Mouse (Mus musculus) liver, embryonic 14 days (tissue): ENCODE data around the gene Olfr1090. TPM values are rescaled to one million over a fixed set of nuclear protein-coding genes. Genes with fewer than 3 reads are reported as not detected.

Source experiments
- polyA plus RNA-seq: library from polyadenylated mRNA; depleted of rRNA; stranded (reverse); fragments of >200 nt; gene quantifications from 2 replicates; pipeline ENCODE4 v1.2.3, GENCODE M21; 2012; rRNA removed

Gene Olfr1090
- polyA plus RNA-seq, result not detected in 2 replicates

DNA sequence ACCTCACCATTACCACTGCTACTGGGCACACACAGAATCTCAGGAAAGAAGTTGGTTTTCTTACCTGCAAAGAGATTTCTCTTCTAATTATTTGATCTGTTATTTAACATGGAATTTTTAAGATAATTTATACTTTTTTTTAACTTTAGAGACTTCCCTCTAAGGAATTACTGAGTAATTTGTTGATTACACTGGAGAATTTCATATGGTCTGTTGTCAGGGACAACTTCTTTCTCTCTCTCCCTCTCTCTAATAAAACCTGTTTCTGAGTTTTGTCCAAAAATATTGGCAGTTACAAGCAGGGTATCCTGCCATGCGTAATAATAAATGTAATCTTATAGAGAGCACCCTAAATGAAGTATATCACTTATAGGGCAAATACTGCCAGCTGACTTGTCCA is at the start of gene Olfr1090:
TSS of gene Olfr1090 (minus strand) at position 101 of the 400 bp plus-strand sequence.

DNA sequence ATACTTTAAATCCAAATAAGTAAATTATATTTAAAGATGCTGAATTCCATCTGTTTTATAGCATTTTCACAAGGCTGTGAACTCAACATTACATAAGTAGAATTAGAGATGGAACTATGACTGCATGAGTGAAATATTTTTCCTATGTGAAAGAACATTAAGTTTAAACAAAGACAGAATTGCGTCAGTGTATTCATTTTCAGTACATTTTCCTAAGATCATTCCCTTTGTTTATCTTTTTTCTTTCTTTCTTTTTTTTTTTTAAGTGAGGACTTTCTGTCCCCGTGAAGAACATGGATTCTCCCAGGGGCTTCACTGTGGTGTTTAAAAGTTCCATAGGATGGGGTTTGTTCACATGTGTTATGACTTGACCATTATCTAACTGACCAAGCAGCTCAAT is 23.4 kb upstream of the Olfr1090 start, which contains the start of gene Olfr1093:
TSS of gene Olfr1093 (plus strand) at position 301 of the 400 bp plus-strand sequence.

DNA sequence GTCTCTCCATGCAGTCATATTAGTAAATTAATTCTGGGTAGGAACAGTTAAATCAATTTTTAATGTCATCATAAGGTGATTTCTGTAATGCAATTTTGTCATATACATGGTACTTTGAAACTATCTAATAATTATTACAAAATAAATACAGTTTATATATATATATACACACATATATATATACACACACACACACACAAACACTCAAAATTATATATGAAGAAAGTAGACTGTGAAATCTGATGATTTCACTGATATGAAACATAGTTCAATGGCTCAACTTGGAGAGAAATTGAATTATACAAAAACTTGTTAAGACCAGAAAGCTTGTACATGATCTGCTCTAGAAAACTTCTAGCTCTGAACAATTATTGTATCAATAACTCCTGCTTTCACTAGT is 25.2 kb downstream of the Olfr1090 start, which contains the start of gene Olfr1089:
TSS of gene Olfr1089 (minus strand) at position 101 of the 400 bp plus-strand sequence.

Other genes starting within 250 kb of the Olfr1090 start
- not detected in 2 replicates for gene Olfr1079, start 216.5 kb downstream of the Olfr1090 start, polyA plus RNA-seq
- gene Olfr1080, start 200.8 kb downstream of the Olfr1090 start, polyA plus RNA-seq, result not detected in 2 replicates
- not detected in 2 replicates for gene Olfr1082, start 160.0 kb downstream of the Olfr1090 start, polyA plus RNA-seq
- not detected in 2 replicates for gene Olfr1084, start 119.3 kb downstream of the Olfr1090 start, polyA plus RNA-seq
- not detected in 2 replicates for gene Olfr1085, start 97.0 kb downstream of the Olfr1090 start, polyA plus RNA-seq
- not detected in 2 replicates for gene Olfr1086, start 78.9 kb downstream of the Olfr1090 start, polyA plus RNA-seq
- gene Olfr1087, start 60.6 kb downstream of the Olfr1090 start, polyA plus RNA-seq, result not detected in 2 replicates
- not detected in 2 replicates for gene Olfr1089, start 25.3 kb downstream of the Olfr1090 start, polyA plus RNA-seq
- not detected in 2 replicates for gene Olfr1093, start 23.5 kb upstream of the Olfr1090 start, polyA plus RNA-seq
- not detected in 2 replicates for gene Olfr141, start 51.0 kb upstream of the Olfr1090 start, polyA plus RNA-seq
- not detected in 2 replicates for gene Olfr1094, start 65.7 kb upstream of the Olfr1090 start, polyA plus RNA-seq
- not detected in 2 replicates for gene Olfr1095, start 92.7 kb upstream of the Olfr1090 start, polyA plus RNA-seq
- not detected in 2 replicates for gene Gm13723, start 115.8 kb upstream of the Olfr1090 start, polyA plus RNA-seq
- gene Olfr1097, start 133.2 kb upstream of the Olfr1090 start, polyA plus RNA-seq, result not detected in 2 replicates
- not detected in 2 replicates for gene Olfr1098, start 165.6 kb upstream of the Olfr1090 start, polyA plus RNA-seq
- gene Olfr1099, start 201.7 kb upstream of the Olfr1090 start, polyA plus RNA-seq, result not detected in 2 replicates
- not detected in 2 replicates for gene Olfr1100, start 221.0 kb upstream of the Olfr1090 start, polyA plus RNA-seq
- gene Olfr1101, start 232.2 kb upstream of the Olfr1090 start, polyA plus RNA-seq, result not detected in 2 replicates
- gene Olfr1102, start 239.4 kb upstream of the Olfr1090 start, polyA plus RNA-seq, result not detected in 2 replicates